Mouse (Mus musculus) hindbrain, embryonic 10.5 days (tissue): ENCODE measurements at regions not wholly inside any gene's neighbourhood (a gene's known extent, or its start where the extent isn't known, plus 50 kb on each side); places are given as distances from the start of the nearest gene placed in this dataset.
"Not testable (repeated sequence)": the region's sequence is repeated elsewhere in the genome, so short reads cannot be mapped to it uniquely, and the experiment has no call there.

Experiments used
- DNase-seq: peaks from one replicate; pipeline ENCODE4 v3.0.0-alpha.2; 2017; ENCODE audit warnings: low spot score
- H3K27ac ChIP-seq: fragments of 300-500 bp; sonication (generic); 2 replicates; pipeline ENCODE4 v1.5.1; 2016; ENCODE audit warnings: mild to moderate bottlenecking, moderate library complexity
- H3K27me3 ChIP-seq: fragments of 300-500 bp; sonication (generic); 2 replicates; pipeline ENCODE4 v1.6.1; 2016; ENCODE audit warnings: mild to moderate bottlenecking; ENCODE audit not compliant: poor library complexity, insufficient read depth, severe bottlenecking
- H3K36me3 ChIP-seq: fragments of 300-500 bp; sonication (generic); 2 replicates; pipeline ENCODE4 v1.6.1; 2016; ENCODE audit warnings: mild to moderate bottlenecking, moderate library complexity
- H3K4me1 ChIP-seq: fragments of 300-500 bp; sonication (generic); replicated peaks from 2 replicates; pipeline ENCODE4 v1.6.1; 2016; ENCODE audit warnings: mild to moderate bottlenecking
- H3K4me3 ChIP-seq: fragments of 300-500 bp; sonication (generic); 2 replicates; pipeline ENCODE4 v1.5.1; 2016; ENCODE audit warnings: mild to moderate bottlenecking, moderate library complexity
- H3K9me3 ChIP-seq: fragments of 300-500 bp; sonication (generic); 2 replicates; pipeline ENCODE4 v1.6.1; 2016; ENCODE audit warnings: mild to moderate bottlenecking, moderate library complexity
- WGBS: fragments of 180-500 bp; shearing (Covaris S2); methylation state at CpG from one replicate; pipeline ENCODE4 v1.1.7; 2016; 5-methylcytosine and 5-hydroxymethylcytosine counted together

DNA sequence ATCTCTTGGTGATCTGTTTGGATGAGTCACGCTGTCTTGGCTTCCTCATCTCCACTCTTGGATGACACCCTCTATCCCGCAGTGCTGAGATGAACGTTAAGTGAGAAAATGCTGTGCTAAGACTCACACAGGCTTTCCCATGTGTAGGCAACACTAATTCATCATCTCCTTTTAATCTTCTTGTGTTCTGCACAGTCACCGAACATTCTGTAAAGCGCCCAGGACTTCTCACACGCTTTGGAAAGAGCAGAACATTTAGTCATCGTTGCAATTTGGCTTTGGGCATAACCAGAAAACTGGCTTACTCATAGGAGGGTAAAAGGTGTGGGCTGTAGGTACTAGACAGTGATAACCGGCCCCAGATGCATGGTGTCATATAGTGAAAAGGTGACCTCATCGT is 94.9 kb downstream of the Plppr4 start:
- Histone ChIP-seq H3K27me3 (no peaks in the 10 kb centered on the region), H3K36me3 (no peaks in the 10 kb centered on the region), H3K4me1 (no peaks in the 10 kb centered on the region), H3K4me3 (no peak overlapping the region), H3K27ac (no peak overlapping the region), H3K9me3 (no peaks in the 10 kb centered on the region)
- WGBS: 91% methylated on average over 9 of the region's 9 CpGs
- DNase-seq: no peak

DNA sequence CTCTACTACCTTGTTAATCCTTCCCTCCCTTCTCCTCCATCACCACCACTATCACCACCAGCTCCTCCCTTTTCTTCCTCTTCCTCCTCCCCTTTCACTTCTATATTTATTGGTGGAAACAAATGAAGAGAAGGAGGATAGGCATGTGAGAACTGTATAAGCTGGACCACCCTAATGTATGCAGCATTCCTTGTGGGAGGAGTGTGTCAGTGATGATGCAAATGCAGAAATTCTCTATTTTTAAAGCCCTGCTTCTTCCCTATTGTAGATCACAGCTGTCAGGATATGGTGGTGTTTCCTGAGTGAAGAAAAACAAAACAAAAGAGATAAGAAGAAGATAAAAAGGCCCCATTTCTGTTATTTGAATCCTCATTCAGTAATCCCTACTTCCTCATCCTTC is 112.8 kb downstream of the Plppr4 start:
- H3K27me3 ChIP-seq: no peaks in the 10 kb centered on the region
- H3K27ac ChIP-seq: no peak overlapping the region
- H3K9me3 ChIP-seq: no peaks in the 10 kb centered on the region
- no peak overlapping the region for H3K4me3 ChIP-seq
- no peaks in the 10 kb centered on the region for H3K4me1 ChIP-seq
- DNase-seq: no peak
- H3K36me3 ChIP-seq: no peaks in the 10 kb centered on the region

DNA sequence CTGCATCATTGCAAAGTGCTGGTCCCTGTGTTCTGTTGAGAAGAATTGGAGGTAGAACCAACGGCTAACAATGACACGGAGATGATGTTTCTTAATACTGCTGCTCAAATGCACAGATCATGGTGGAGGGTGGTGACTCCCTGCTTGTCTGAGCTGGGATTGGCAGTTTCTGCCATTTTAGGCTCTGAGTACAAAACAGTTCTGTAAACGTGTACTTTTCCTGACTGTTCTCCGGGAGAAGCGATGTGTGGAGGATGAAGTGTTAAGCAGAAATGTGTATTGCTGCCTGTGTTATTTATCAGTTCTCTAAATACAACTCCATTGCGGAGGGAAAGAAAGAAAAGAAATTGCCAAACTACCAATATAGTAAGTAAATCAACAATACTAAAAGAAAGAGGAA is 118.9 kb downstream of the Plppr4 start:
- Histone ChIP-seq H3K27me3 (no peaks in the 10 kb centered on the region), H3K9me3 (peaks cover 5% of the 10 kb centered on the region; the same call in 1 of the 2 replicates), H3K36me3 (no peaks in the 10 kb centered on the region), H3K4me3 (no peak overlapping the region), H3K4me1 (no peaks in the 10 kb centered on the region), H3K27ac (no peak overlapping the region)
- WGBS: 92% methylated on average over 6 of the region's 6 CpGs
- DNase-seq: no peak

DNA sequence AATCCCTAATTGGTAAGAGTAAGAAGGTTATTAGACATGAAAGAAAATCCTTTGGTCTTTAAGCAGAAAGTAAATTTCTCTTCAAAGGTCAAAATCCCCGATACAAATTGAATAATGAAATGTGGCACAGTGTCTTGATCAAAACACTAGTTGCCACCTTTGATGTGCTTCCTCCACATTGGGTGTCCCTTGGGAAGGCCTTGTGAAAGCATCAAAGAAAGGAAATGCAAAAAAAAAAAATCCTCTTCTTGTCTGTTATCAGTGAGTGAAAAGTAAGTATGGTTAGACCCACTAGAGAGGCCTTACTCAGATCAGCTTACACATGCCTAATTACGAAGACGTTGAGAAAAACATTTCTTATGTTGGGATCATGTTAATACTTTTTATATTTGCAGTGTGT is 134.1 kb downstream of the Plppr4 start:
- DNase-seq: no peak
- H3K4me1 ChIP-seq: no peaks in the 10 kb centered on the region
- H3K4me3 ChIP-seq: no peak overlapping the region
- H3K27ac ChIP-seq: no peak overlapping the region
- H3K27me3 ChIP-seq: no peaks in the 10 kb centered on the region
- H3K9me3 ChIP-seq: no peaks in the 10 kb centered on the region
- WGBS: 87% methylated on average over 3 of the region's 3 CpGs
- H3K36me3 ChIP-seq: no peaks in the 10 kb centered on the region

DNA sequence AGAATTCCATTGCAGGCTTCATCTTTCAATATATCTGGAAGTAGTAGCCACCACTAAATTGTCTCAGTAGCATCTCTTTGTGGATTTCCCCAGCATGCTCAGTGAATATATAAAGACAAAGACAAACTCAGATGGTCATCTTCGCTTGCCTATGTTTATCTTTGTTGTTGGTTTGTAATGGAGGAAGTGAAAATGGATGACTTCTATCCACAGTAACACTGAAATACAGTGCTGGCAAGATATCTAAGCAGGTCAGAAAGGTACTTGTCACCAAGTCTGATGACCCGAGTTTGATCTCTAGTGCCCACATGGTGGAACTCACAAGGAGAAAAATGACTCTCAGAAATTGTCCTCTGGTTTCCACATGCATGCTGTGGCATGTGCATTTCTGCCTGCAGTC is 135.6 kb downstream of the Plppr4 start:
- 85% methylated on average over 2 of the region's 2 CpGs for WGBS
- H3K4me1 ChIP-seq: no peaks in the 10 kb centered on the region
- no peaks in the 10 kb centered on the region for H3K9me3 ChIP-seq
- H3K27me3 ChIP-seq: no peaks in the 10 kb centered on the region
- DNase-seq: no peak
- no peaks in the 10 kb centered on the region for H3K36me3 ChIP-seq
- H3K4me3 ChIP-seq: no peak overlapping the region
- H3K27ac ChIP-seq: no peak overlapping the region

DNA sequence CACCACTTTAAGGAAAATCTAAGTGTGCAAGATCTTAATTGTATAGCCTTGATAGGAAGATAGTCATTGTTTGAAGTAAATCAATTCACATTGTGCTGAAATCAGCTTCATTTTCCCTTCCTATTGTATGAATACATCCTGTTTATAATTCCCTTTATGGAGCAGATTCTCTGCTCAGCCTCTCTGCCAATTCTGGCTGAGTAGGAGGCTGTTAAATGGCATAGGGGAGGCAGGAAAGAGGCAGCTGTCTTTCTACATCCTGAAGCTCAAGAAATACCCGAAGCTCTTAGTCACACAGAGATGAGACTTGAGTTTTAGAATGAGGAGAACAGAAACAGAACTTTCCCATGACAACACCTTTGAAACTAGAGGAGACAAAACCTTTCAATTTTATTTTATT is 142.7 kb downstream of the Plppr4 start:
- no peak for DNase-seq
- WGBS: 81% methylated on average over 1 of the region's 1 CpGs
- Histone ChIP-seq H3K4me1 (no peaks in the 10 kb centered on the region), H3K9me3 (no peaks in the 10 kb centered on the region), H3K4me3 (no peak overlapping the region), H3K27me3 (no peaks in the 10 kb centered on the region), H3K27ac (no peak overlapping the region), H3K36me3 (no peaks in the 10 kb centered on the region)

DNA sequence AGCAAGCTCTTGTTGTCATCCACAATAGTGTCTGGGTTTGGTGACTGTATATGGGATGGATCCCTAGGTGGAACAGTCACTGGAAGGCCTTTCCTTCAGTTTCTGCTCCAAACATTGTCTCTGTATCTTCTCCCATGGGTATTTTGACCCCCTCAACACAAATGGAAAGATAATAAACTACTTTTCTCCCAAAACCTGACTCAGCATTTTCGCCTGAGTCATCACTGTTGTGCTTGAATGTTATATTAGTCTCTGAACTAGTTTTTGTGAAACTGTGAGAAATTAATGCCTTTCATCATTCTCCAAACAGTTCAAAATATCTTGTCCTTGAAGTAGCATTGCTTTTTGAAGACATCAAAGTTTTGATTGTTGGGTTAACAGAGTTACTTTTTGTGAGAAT is 168.8 kb downstream of the Plppr4 start:
- H3K9me3 ChIP-seq: no peaks in the 10 kb centered on the region
- no peak for DNase-seq
- WGBS: 77% methylated on average over 1 of the region's 1 CpGs
- no peaks in the 10 kb centered on the region for H3K27me3 ChIP-seq
- no peaks in the 10 kb centered on the region for H3K4me1 ChIP-seq
- H3K36me3 ChIP-seq: no peaks in the 10 kb centered on the region
- H3K4me3 ChIP-seq: no peak overlapping the region
- H3K27ac ChIP-seq: no peak overlapping the region

DNA sequence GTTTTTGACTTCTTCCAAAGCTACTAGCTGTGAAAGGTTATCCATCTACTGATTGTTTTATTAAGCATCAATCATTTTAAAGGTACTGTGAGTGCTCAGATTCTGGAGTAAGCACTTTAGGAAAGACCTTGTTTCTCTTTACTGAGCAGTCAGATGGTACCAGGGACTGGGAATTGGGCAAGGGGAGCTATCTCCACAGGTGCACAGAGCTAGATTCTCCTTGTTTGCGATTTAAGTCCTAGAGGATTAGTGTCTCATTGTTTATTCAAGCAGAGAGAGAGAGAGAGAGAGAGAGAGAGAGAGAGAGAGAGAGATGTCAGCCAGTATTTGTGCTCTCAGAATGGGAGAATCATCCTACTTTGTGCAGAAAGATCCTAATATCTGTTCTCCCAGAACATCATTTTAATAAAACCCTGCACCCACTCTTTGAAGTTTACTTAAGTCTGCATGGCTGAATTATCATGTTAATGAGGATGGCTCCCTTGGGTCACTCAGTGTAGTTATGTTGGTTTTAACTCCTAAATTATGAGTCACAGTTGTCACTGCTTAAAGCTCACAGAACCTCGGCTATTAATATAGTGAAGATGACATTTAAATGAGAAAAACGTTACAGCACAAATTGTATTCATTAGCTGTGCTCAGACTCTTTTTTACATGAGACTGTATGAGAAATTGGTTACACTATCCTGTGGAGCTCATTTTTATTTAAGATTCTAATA is 171.7 kb downstream of the Plppr4 start:
- Histone ChIP-seq H3K4me1 (no peaks in the 10 kb centered on the region), H3K36me3 (no peaks in the 10 kb centered on the region), H3K9me3 (no peaks in the 10 kb centered on the region), H3K27me3 (no peaks in the 10 kb centered on the region), H3K4me3 (no peak overlapping the region), H3K27ac (no peak overlapping the region)
- DNase-seq: no peak
- 63% methylated on average over 3 of the region's 3 CpGs for WGBS

DNA sequence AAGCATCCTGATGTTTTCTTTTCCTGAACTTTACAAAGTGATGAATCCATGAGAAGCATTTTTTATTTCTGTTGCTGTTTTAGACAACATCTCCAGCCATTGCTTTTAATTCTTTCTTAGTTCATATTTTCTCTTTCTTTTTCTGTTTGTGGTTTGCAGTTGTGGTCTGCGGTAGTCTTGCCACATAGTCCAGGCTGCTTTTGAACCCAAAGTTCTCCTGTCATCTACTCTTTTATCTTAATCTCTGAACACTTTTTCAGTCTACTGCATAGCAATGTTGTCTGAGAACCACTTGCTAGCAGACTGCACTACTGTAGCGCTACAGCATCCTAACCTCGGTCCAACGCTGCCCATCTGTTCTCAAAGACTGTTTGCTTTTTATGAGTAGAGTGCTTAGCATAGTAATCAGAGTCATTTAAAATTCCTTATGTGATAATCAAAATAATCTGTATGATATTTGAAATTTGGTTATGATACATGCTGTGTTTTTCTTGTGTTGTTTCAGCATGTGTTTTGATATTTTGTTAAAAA is 177.0 kb downstream of the Plppr4 start:
- 98% methylated on average over 4 of the region's 4 CpGs for WGBS
- Histone ChIP-seq H3K27me3 (no peaks in the 10 kb centered on the region), H3K27ac (no peak overlapping the region), H3K36me3 (no peaks in the 10 kb centered on the region), H3K4me1 (no peaks in the 10 kb centered on the region), H3K9me3 (no peaks in the 10 kb centered on the region; the same call in 1 of the 2 replicates), H3K4me3 (no peak overlapping the region)
- no peak for DNase-seq

DNA sequence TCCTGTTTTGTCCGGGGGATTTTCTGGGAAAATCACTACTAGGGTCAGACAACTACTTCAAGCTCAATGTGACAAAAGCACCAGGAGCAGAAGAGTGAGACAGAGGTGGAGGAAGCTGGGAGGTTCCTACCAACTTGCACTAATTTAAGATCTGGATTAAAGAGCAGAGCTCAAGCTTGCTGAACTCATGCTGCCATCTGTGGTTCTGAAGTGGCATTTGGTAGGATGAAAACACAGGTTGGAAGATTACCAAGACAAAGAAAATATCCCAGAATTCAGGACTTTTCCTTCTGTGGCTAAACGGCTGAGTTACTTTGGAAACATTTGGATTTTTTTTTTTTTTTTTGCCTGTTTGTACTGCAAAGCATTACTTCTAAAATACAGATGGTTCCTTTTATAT is 190.9 kb downstream of the Plppr4 start:
- DNase-seq: no peak
- no peaks in the 10 kb centered on the region for H3K9me3 ChIP-seq
- no peak overlapping the region for H3K4me3 ChIP-seq
- WGBS: 84% methylated on average over 2 of the region's 2 CpGs
- H3K4me1 ChIP-seq: no peaks in the 10 kb centered on the region
- no peaks in the 10 kb centered on the region for H3K27me3 ChIP-seq
- H3K27ac ChIP-seq: no peak overlapping the region
- no peaks in the 10 kb centered on the region for H3K36me3 ChIP-seq

DNA sequence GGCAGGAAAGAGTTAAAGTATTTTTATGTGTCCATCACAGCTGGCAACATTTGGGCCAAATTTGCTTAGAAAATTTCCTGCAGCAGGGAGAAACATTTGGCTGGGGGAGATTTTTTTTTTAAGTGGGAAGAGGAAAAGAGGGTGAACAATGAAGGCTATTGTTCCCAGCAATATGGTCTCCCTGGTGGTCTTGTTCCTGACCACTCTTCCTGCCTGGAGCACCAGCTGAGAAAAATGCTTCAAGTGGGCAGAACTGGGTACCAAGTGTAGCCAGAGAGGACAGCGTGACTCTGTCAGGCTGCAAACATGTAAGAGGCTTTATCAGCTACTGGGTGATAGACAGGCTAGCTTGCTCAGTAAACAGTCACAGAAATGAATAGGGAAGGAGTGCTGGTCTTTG is 194.3 kb upstream of the Palmd start:
- WGBS: 42% methylated on average over 1 of the region's 1 CpGs
- Histone ChIP-seq H3K4me1 (no peaks in the 10 kb centered on the region), H3K9me3 (no peaks in the 10 kb centered on the region), H3K4me3 (no peak overlapping the region), H3K36me3 (no peaks in the 10 kb centered on the region), H3K27me3 (no peaks in the 10 kb centered on the region), H3K27ac (no peak overlapping the region)
- DNase-seq: peak; percentile 10

DNA sequence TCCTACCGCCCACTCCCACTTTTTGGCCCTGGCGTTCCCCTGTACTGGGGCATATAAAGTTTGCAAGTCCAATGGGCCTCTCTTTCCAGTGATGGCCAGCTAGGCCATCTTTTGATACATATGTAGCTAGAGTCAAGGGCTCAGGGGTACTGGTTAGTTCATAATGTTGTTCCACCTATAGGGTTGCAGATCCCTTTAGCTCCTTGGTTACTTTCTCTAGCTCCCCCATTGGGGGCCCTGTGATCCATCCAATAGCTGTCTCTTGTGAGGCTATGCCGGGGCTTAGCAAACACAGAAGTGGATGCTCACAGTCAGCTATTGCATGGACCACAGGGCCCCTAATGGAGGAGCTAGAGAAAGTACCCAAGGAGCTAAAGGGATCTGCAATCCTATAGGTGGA is 191.9 kb upstream of the Palmd start:
- H3K4me1 ChIP-seq, H3K27ac ChIP-seq, H3K36me3 ChIP-seq, H3K4me3 ChIP-seq, H3K9me3 ChIP-seq, DNase-seq, H3K27me3 ChIP-seq: not testable (repeated sequence)
- 93% methylated on average over 3 of the region's 3 CpGs for whole genome bisulfite sequencing

DNA sequence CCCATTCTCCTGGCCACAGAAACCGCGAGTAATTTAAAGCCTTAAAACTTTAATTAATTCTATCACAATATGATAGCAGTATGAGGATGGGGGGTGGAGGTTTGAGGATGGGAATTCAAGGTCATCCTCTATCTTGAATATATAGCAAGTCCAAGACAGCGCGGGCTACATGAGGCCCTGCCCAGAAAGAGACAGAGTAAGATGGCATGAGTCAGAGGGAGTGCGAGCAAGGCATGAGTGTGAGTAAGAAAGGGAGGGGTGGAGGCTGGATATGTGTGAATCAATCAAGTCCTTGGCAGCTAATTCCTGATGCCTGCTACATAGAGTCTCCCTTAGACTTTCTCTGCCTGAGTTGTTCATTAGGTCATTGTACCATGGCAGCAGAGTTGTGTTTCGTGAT is 186.5 kb upstream of the Palmd start:
- no peak overlapping the region for H3K4me3 ChIP-seq
- no peak for DNase-seq
- no peaks in the 10 kb centered on the region for H3K36me3 ChIP-seq
- no peaks in the 10 kb centered on the region for H3K27me3 ChIP-seq
- 92% methylated on average over 6 of the region's 6 CpGs for WGBS
- H3K27ac ChIP-seq: no peak overlapping the region
- no peaks in the 10 kb centered on the region for H3K4me1 ChIP-seq
- no peaks in the 10 kb centered on the region for H3K9me3 ChIP-seq

DNA sequence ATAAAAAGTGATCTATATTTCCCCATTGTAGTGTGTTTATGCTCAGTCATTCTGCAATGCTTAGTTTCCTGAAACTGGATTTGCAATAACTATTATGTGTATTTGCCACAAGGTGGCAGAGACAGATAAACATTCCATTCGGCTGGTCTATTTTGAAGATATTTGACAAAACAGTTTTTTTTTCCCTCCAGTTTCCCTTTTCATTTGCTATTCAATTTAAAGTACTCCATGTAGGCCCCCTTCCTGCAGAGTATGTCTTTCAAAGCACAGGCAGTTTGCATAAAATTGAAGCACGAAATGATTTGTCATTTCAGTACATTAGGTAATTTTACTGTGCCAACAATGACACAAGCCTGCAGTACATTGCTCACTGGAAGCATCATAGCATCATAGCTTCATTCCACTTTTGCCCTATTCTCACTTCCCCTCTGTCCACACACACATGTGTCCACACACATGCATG is 184.3 kb upstream of the Palmd start:
- no peaks in the 10 kb centered on the region for H3K36me3 ChIP-seq
- no peaks in the 10 kb centered on the region for H3K4me1 ChIP-seq
- no peaks in the 10 kb centered on the region for H3K27me3 ChIP-seq
- H3K9me3 ChIP-seq: no peaks in the 10 kb centered on the region
- no peak overlapping the region for H3K27ac ChIP-seq
- WGBS: 77% methylated on average over 2 of the region's 2 CpGs
- no peak overlapping the region for H3K4me3 ChIP-seq
- no peak for DNase-seq
